Mouse (Mus musculus) hematopoietic stem cell, adult 5-6 weeks (primary cell): ENCODE measurements around the gene Mgam. TPM values are rescaled to one million over a fixed set of nuclear protein-coding genes. Genes with fewer than 3 reads are reported as not detected.
A peak's percentile ranks its signal among the peaks of the same experiment; 100 is the strongest.
"Not testable (repeated sequence)": the region's sequence is repeated elsewhere in the genome, so short reads cannot be mapped to it uniquely, and the experiment has no call there.

Experiments
- ATAC-seq, 2 experiments: fragments of 125-278 bp in 1 of 2; replicated peaks in 1 of 2; 2 replicates each; pipeline ENCODE4 v1.8.0; 2016 to 2017; ENCODE audit warnings: inconsistent platforms in 2 of 2, mild to moderate bottlenecking in 2 of 2, moderate number of reproducible peaks in 2 of 2, low read depth in 1 of 2, moderate TSS enrichment in 1 of 2; ENCODE audit not compliant: low FRiP score in 2 of 2, poor library complexity in 2 of 2, severe bottlenecking in 2 of 2, insufficient read depth in 1 of 2, low TSS enrichment in 1 of 2
- total RNA-seq: library from RNA; stranded (forward); fragments of 172-1452, 232-1000 nt; gene quantifications from 2 replicates; pipeline ENCODE4 v1.2.3, GENCODE M21; 2017

Gene Mgam
- total RNA-seq: 3.2 and 13.6 TPM in 2 replicates

DNA sequence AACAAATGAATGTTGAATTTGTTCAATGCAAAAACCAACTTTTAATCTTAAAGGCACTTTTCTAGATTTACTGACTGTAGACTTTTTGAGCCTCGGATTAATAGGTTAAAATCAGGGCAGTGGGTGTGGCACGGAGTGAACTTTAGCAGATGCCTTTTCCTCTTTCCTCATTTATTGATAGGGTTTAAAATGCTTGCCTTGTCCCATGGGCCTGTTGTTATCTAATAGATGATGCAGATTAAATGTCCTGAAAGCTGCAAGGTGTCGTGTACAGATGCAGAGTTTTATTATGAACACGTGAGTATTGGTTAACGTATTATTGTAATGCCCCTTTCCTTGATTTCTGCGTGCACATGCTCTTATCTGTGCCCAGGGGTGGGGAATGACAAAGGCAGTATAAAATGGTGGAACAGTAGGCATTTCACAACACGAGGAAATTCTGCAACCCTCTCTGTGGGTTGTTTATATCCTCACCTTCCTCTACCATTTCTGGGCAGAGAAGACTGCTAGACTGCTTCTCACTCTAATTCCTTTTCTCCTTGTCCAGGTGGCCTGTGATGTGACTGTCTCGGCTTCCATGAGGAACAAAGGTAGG is at the start of gene Mgam:
Gene Mgam (plus strand): TSS at position 426 of the 595 bp plus-strand sequence.
- peak; percentile 37 to 51; a peak in 2 of 4 replicates for ATAC-seq

DNA sequence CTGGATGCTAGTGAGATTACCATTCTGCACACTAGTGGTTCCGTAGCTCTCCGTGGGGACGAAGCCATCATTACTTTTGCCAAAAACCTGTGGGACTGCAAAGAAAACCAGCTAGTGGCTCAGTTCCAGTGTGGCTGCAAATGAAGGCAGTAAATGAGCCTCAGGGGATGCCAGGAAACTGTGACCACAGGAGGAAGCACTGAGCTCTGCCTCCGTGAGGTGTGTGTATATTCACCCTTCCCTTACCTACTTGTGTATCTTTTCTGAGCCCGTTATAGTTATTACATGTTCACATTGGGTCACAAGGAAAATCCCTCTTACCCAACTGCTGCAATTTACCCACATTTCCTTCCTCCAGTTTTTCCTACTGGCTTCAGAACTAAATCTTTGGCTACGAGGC is 44.3 kb upstream of the Mgam start:
- peak; percentile 85 to 90 for ATAC-seq

DNA sequence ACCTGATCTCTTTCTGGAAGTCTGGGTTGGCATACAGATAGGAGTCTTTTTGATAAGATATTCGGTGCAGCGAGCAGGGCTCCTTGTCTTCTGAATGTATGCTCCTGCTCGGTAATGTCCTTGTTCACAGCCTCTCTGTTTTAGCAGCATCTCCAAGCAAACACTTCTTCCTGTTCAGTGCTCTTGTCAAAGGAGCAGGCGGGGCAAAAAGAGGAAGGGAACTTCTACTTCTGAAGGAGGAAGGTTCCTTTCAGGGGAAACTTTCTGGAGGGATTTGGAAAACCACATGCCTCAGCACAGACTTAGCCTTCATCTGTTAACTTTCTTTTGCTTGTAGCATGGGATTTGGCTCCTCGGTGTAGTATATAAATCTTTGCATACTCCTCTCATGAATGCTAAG is 43.0 kb upstream of the Mgam start, which contains the start of gene Clec5a:
Gene Clec5a (minus strand): TSS at position 177 of the 400 bp plus-strand sequence.
- peak; percentile 54 to 55 for ATAC-seq

DNA sequence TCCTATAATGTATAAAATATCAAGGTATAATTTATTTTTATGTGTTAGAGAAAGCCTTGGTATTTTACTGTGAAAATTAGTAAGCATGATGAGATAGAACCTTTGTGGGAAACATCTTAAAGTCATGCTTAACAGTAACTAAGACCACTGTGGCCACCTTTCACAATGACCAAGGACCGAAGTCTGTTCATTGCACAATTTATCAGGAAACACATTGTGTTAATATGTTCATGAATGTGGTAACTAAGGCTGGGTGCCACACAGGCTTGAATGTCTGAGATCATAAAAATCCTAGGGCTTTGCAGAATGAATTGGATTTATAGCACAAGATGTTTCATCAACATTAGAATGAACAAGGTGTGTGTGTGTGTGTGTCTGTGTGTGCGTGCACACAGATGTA is 40.3 kb upstream of the Mgam start:
- ATAC-seq: peak in 1 of 2 experiments; percentile 39; a peak in 1 of 4 replicates

DNA sequence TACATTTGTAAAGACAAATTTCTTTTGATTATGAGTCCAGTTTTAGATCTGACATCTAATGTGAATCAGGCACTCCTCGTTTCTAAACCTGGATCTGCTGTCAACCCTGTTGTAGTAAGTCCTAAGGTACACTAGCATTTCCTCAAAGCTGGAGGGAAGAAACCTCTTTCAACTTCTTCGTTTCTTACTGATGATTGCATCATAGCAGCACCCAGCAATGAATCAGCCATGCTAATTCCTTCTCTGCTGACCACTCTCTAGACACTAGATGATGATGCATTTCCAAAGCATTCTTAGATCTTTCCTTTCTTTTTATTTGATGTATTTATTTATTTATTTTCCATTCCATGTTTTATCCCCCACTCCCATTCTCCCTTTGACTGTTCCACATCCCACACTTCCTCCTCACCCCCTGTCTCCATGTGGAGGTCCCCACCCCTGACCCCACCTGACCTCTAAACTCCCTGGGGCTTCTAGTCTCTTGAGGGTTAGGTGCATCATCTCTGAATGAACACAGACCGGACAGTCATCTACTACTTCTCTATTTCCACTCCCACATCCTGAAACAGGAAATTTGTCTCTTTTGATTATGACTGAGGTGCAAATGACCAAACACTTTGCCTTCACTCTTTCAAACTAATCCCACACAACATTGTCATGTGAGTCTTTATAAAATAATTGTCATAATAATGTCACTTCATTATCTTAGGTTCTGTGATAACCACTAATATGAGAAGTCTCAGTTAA is 33.7 kb upstream of the Mgam start:
- peak; percentile 65 to 83; a peak in 2 of 4 replicates for ATAC-seq

DNA sequence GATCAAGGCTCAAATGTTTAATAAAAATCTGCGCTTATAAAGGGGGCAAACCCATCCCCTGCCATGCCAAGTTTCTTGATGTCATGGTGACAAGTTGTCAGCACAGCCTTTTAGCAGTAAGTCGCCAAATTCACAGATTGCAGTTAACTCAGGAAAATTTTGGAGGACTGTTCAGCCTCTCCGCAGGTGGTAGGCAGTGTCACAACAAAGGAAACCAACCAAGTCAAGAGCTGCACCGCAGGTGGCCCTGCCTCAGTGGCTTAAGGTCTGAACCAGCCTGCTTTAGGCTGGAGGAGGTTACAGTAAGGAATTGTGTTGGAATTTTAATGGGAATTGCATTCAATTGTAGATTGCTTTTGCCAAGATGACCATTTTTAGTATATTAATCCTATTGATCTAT is 30.1 kb upstream of the Mgam start:
- ATAC-seq: not testable (repeated sequence)

DNA sequence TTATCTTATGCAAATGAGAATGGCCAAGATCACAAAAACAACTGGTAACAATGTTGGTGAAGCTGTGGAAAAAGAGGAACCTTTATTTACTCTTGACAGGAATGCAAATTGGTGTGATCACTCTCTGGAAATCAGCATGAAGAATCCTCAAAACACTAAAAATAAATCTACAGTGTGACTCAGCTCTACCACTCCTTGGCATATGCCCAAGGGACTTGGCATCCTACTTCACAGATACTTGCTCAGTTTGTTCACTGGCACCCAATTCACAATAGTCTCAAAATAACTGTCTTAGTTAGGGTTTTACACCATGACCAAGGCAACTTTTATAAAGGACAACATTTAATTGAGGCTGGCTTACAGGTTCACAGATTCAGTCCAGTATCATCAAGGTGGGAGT is 21.2 kb upstream of the Mgam start:
- peak in 1 of 2 experiments; percentile 12; a peak in 2 of 4 replicates for ATAC-seq

DNA sequence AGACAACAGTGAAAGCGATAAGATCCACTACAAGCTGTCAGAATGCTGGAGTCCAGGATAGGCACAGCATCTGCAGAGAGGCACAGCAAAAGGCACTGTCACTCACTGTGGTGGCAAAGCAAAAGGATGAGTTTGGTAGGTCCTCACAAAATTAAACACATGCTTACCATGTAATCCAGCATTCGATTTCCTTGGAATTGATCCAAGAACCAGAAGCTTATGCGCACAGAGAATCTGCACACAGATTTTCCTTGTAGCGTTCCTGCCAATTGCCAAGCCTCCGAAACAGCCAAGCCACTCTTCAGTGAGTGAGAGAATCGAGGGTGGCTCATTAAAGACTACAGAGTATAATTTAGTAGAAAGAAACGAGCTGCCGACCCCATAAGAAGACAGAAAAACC is 18.4 kb upstream of the Mgam start:
- ATAC-seq: no peak

DNA sequence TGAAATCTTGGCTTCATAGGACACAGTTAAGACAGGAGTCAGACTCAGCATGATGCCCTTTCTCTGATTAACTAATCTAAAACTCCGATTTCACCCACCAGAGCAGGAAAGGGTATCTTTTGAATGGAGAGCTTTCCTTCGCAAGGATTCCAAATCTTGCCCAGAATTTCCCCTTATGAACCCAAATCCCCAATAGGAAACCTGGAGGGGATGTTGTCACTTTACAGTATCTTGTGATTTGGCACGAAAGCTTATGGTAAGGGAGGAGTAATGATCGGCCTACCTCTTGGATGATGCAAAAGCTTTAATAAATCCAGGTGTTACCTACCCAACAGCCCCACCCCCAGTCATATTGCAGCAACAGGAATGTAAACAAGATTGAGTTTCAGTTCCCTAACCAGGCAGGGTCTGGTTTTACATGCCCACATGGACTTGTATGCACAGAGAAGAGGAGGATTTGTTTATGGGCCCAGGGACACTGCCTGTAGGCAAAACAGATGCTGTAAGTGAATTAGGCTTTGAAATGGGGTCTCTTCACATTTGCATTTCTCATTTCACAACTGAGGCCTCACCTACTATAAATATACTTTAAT is 15.3 kb upstream of the Mgam start, which contains the start of gene Tas2r138:
Gene Tas2r138 (minus strand): TSS at position 51 of the 593 bp plus-strand sequence.
- ATAC-seq: no peak

DNA sequence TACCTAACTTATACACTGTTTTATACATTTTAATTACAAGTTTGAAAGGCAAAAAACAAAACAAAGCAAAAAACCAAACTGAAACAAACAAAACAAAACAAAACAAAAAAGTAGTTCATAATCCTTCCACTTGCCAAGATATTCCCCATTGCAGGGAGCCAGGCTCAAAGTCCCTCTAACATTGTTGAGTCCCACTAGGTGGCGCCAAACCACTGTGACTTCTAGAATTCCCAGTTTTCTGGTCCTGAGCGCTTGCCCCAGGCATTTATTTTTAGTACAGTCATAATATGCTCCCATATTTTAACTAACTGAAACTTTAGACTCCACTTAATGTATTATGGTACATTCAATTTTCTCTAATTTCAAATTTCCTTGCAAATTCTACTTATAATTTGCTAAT is 10.7 kb upstream of the Mgam start:
- peak in 1 of 2 experiments; percentile 32; a peak in 1 of 4 replicates for ATAC-seq

DNA sequence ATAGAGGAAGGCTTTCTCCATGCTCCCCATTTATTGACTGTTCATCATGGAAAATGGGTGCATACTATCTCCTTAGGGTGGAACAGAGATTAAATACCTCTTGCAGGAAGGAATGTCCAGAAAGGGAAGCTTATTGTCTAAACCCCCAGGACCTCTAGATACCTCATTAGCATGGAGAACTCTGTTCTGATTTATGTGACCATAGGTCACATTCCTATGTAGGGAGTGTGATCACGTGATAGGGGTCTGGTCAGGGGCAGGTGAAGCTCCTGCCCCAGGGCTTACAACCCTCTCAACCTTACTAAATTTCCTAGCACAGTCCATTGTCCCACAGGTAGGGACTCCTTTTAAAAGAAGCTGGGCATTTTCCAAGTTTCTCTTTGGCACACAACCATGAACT is 2.5 kb upstream of the Mgam start:
- no peak for ATAC-seq

DNA sequence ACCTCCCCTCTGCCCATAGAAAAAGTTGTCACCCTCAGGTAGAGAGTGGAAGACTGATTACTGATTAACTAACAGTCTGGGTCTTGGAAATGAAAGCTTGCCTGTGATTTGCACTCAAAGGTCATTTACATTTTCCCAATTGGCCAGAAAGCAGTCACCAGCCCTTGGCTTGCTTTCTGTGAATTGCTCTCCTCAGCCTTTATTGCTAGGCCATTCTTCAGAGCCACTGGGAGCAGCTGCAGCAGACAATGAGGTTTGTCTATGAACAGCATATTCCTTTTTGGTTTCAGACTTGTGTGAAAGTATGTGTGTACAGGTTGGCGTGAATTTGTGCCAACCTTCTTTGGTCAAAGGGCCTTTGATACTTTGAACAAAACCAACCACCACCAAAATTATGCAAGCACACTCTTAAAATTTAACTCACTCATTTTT is 6.0 kb downstream of the Mgam start:
- no peak for ATAC-seq

DNA sequence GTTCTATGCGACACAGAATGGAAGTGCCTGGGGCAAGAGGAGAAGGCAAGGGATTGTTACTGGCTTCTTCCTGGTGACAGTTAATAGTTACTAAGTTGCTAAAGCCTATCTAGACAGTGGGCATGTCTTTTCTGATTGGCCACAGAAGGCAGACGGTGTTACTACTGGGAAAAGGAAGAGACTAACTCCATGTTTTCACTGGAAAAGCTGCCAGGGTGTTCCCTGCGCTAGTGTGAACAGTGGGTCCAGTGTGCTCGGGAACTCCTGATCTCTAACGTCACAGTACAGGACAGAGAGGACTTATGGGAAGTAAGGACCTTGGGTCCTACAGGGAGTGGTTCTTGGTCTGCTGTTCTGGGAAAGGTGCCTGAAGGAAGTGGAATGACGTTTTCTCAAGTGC is 6.9 kb downstream of the Mgam start:
- ATAC-seq: no peak

DNA sequence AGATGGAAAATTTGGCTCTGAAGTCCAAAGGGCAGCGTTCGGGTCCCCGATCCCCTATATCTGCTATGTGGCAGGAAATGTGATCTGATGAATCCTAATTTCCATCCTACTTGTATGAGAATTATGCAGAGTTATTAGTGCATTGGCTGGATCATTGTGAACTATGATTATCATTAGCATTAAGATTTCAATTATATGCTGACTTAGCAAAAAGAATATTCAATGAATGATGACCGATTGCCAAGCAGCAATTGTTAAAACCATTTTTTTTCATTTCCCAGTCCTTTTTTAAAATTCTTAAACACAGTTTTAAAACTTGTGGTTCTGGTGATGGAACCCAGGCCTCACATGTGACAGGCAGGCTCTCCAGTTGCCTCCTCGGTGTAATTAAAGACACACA is 9.1 kb downstream of the Mgam start:
- no peak for ATAC-seq

DNA sequence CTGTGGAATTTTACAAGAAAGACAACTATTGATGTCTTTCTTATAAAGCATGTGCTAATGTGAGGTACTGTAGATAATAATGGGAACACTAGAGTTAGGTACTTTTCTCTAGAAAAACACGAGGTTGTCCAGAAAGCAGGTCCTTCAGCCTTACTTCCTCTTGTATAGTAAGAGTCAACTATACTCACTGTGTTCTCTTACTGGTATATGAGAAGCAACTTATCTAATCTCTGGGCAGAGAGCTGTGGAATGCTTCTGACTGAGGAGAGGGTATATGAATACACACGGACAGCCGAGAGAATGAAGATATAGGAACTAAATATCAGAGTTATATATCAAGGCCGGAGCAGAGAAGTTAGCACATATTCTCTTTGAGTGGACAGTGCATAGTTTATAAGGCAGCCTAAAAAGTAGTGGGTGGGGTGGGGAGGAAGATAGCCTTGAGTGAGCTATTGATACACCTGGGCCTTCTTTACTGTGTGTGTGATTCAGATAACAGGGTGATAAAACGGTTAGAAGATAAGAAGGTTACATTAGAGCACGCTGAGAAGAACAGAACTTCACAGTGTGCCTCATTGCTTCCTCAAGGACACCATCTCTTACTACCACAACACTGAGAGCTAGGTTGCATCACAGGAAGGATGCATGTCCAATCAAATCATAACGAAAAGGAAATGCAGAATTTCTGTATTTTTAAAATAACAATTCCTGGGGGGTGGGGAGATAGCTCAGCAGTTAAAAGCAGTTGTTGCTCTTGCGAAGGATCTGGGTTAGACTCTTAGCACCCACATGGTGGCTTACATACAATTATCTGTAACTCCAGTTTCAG is 12.3 kb downstream of the Mgam start:
- ATAC-seq: no peak; a peak in 1 of 4 replicates

DNA sequence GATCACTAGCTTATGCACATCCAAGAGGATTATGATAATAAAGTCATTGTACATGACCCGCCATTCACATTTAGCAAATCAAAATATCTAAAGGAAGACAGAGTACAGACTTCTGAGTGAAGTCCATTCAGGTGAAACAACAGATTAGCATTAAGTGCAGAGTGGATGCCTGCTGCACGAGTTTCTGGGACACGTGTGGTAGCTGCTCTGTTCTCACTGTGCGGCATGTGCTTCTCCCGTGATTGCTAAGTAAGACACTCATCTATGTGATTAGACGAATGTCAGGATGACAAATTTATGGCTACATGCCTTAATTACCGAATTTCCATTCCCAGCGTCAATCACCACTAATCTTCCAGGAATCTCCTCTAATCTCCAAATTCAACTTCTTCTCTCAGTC is 17.1 kb downstream of the Mgam start:
- ATAC-seq: no peak

DNA sequence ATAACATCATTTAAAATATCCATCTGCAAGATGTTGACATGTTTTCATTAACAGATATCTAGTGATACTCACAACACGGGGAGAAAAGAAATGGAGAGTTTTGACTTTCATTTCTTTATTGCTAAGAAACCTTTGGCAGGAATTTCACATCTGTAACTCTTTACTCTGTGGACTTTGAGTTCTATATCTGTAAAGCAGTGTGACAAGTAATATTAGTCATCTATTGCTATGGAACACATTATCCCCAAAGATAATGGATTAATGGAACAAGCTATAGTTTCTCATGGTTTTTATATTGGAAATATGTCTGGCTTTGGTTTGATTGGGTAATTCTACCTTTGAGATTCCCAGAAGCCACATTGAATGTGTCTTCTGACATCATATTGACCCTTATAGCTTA is 22.3 kb downstream of the Mgam start:
- ATAC-seq: no peak
